ENCODE assay signal across 18 mouse cellular contexts in genomic region chr10:83129624-83130218, GRCm38 (mm10).
A peak's percentile ranks its signal among the peaks of the same experiment; 100 is the strongest.
DNase-seq lines count a peak whose midpoint lies in the region; ATAC-seq lines count a peak whose summit lies in the region.
"Had no signal": no experiment of that assay in that cellular context is flagged by ENCODE, and none has a peak within 500 bp of the region (broad histone marks: within the 10 kb centered on the region; RNA-seq: fewer than 3 reads in every experiment).

No protein-coding gene starts in this region.

- H3K4me1 ChIP-seq in hindbrain, embryonic 12.5 days: peaks cover 48% of the 10 kb centered on the region
- peaks cover 23% of the 10 kb centered on the region for H3K4me1 ChIP-seq in hindbrain, embryonic 16.5 days (ENCODE audit: control insufficient read depth, insufficient read depth, low read depth, low read length)
- peaks cover 52% of the 10 kb centered on the region for H3K4me1 ChIP-seq in limb, embryonic 10.5 days
- H3K4me1 ChIP-seq: stomach, embryonic 15.5 days had no signal

- DNase-seq in thymus, postnatal 0 days (ENCODE audit: low spot score): peak; percentile 54
- DNase-seq in thymus, postnatal 4 days: no peak
- no peak for DNase-seq in limb, embryonic 10.5 days (ENCODE audit: low spot score)
- DNase-seq in naive thymus-derived CD4-positive, alpha-beta T cell, adult 2 months (ENCODE audit: low read depth): peak; percentile 57
- DNase-seq in embryo, embryonic 10 days (ENCODE audit: low spot score): no peak
- no peak for DNase-seq in adrenal gland, postnatal 4 days (ENCODE audit: low spot score in 2 of 2)
- DNase-seq: adrenal gland, adult 8-10 months; cerebellum, adult 9-10 months; embryo, embryonic 11 days; lung, postnatal 14 days had no signal

- H3K27ac ChIP-seq in hindbrain, embryonic 12.5 days: 0 out of 2 replicates have a peak overlapping the region, but pooled peaks have one; percentile 7
- H3K27ac ChIP-seq in hindbrain, embryonic 16.5 days (ENCODE audit: low read depth, low read length): no peak overlapping the region
- H3K27ac ChIP-seq in limb, embryonic 10.5 days: peak overlapping the region; percentile 79; the same call in 1 of the 2 replicates
- H3K27ac ChIP-seq: heart, embryonic 13.5 days; kidney, postnatal 0 days; liver, embryonic 14.5 days; midbrain, embryonic 12.5 days; stomach, embryonic 15.5 days had no signal

- H3K4me3 ChIP-seq in hindbrain, embryonic 12.5 days: no peak overlapping the region
- no peak overlapping the region for H3K4me3 ChIP-seq in hindbrain, embryonic 16.5 days (ENCODE audit: low read length)
- H3K4me3 ChIP-seq in limb, embryonic 10.5 days: no peak overlapping the region
- H3K4me3 ChIP-seq: heart, embryonic 13.5 days; midbrain, embryonic 12.5 days; stomach, embryonic 15.5 days had no signal

- no peaks in the 10 kb centered on the region for H3K9me3 ChIP-seq in hindbrain, embryonic 12.5 days (replicated peaks)
- no peaks in the 10 kb centered on the region for H3K9me3 ChIP-seq in hindbrain, embryonic 16.5 days (ENCODE audit: control insufficient read depth, low read length)
- no peaks in the 10 kb centered on the region for H3K9me3 ChIP-seq in limb, embryonic 10.5 days (replicated peaks)
- H3K9me3 ChIP-seq: heart, embryonic 13.5 days; midbrain, embryonic 12.5 days; stomach, embryonic 15.5 days had no signal

- ATAC-seq in hindbrain, embryonic 12.5 days (ENCODE audit: low FRiP score): peak; percentile 32; the same call in 1 of the 2 replicates
- ATAC-seq in hindbrain, embryonic 16.5 days: no peak
- ATAC-seq: intestine, embryonic 16.5 days had no signal

- 54% methylated on average over 8 of the region's 8 CpGs for WGBS in hindbrain, embryonic 12.5 days
- 48% methylated on average over 8 of the region's 8 CpGs for WGBS in hindbrain, embryonic 16.5 days
- WGBS in limb, embryonic 10.5 days: 81% methylated on average over 8 of the region's 8 CpGs

- no peak overlapping the region for H3K4me2 ChIP-seq in hindbrain, embryonic 12.5 days (replicated peaks)
- H3K4me2 ChIP-seq in hindbrain, embryonic 16.5 days (ENCODE audit: low read length): no peak overlapping the region
- H3K4me2 ChIP-seq: heart, embryonic 13.5 days; midbrain, embryonic 12.5 days; stomach, embryonic 15.5 days had no signal

- H3K9ac ChIP-seq in hindbrain, embryonic 12.5 days: no peak overlapping the region
- H3K9ac ChIP-seq in hindbrain, embryonic 16.5 days (ENCODE audit: low read depth, low read length): no peak overlapping the region
- H3K9ac ChIP-seq: heart, embryonic 13.5 days; liver, embryonic 14.5 days; midbrain, embryonic 12.5 days; stomach, embryonic 15.5 days had no signal

- H3K36me3 ChIP-seq in hindbrain, embryonic 12.5 days: no peaks in the 10 kb centered on the region
- H3K36me3 ChIP-seq in hindbrain, embryonic 16.5 days (ENCODE audit: control insufficient read depth, insufficient read depth, low read length): no peaks in the 10 kb centered on the region
- no peaks in the 10 kb centered on the region for H3K36me3 ChIP-seq in limb, embryonic 10.5 days
- H3K36me3 ChIP-seq: heart, embryonic 13.5 days; midbrain, embryonic 12.5 days; stomach, embryonic 15.5 days had no signal

- peaks cover 3% of the 10 kb centered on the region; the same call in 1 of the 2 replicates for H3K27me3 ChIP-seq in hindbrain, embryonic 12.5 days
- no peaks in the 10 kb centered on the region for H3K27me3 ChIP-seq in hindbrain, embryonic 16.5 days (replicated peaks; ENCODE audit: control insufficient read depth, insufficient read depth, low read length)
- H3K27me3 ChIP-seq in limb, embryonic 10.5 days (ENCODE audit: low read depth, poor library complexity, severe bottlenecking): no peaks in the 10 kb centered on the region; the same call in 1 of the 2 replicates
- H3K27me3 ChIP-seq: heart, embryonic 13.5 days; stomach, embryonic 15.5 days had no signal

Comparison
In these comparisons a context has a peak if more than half of its experiments do, and no peak if none do; other contexts are left out.
1. DNase-seq: peak in thymus, postnatal 0 days (single experiment) and naive thymus-derived CD4-positive, alpha-beta T cell, adult 2 months (single experiment); none in thymus, postnatal 4 days (single experiment), limb, embryonic 10.5 days (single experiment), embryo, embryonic 10 days (single experiment) and adrenal gland, postnatal 4 days (0 of 2).